Mouse (Mus musculus): ENCODE results near the gene Gatad2b.

DNA sequence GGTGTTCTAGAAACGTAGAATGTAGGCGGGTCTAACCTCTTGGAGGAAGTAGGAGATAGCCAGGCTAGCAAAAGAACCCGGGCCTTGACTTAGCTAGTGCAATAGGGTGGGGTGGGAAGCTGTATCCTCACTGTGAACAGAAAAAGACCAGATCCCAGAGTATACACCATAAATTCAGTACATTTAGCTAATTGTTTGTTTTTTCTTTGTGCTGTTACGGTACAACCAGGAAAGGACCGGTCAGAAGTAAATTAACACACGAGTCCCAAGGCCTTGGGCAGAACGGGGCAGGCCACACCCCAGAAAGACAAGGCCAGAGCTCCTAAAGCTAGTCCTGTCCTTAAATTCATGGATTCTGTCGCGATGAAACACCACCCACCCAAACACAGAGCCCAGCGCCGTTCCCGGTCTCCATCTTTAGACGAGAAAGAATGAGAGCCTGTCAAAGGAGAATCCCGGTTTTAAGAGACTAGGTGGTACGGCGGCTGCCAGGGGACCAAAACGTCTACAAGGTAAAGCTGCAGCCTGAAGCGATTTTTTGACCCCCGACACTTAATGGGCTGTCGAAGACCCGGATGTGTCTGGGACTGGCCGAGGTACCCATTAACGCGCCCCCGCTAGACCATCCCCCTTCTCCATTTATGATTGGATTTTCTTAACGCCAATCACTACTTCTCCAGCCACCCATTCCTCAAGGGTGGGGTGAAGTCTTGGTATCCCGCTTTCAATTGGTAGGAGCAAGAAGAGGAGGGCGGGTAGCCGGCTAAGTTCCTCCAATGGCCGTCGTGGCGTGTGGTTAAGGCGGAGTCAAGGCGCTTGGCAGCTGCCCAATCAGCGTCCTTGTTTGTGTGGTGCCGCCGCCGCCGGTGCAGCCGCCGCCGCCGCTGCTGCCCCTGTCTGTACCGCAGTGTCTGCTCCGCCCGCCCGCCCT, at the start of gene Gatad2b:
- TF ChIP-seq USF1 (IDR thresholded peaks at IDR 0.05; ENCODE audit: low read depth) (no peak), CTCF (IDR thresholded peaks at IDR 0.05; ENCODE audit: control insufficient read depth, insufficient read depth, insufficient read length) (no peak), MYOD1 (IDR thresholded peaks at IDR 0.05; ENCODE audit: control insufficient read depth, insufficient read length, low read depth) (no peak), FOSL1 (IDR thresholded peaks at IDR 0.05; ENCODE audit: insufficient read depth, low read length, poor library complexity, severe bottlenecking) (no peak), MYOG (IDR thresholded peaks at IDR 0.05; ENCODE audit: control insufficient read depth, extremely low read depth, insufficient read length) (no peak), MAX (IDR thresholded peaks at IDR 0.05) (no peak)

All from C2C12 (cell line).